Mouse (Mus musculus) olfactory bulb, adult 2 months (tissue): ENCODE results near the gene Olfr1489. TPM values are rescaled to one million over a fixed set of nuclear protein-coding genes. Genes with fewer than 3 reads are reported as not detected.
"Not testable (repeated sequence)": the region's sequence is repeated elsewhere in the genome, so short reads cannot be mapped to it uniquely, and the experiment has no call there.

Source experiments
- H3K27ac ChIP-seq: fragments of 200-500 bp; 2 replicates; pipeline ENCODE4 v1.5.1; 2012; ENCODE audit warnings: low read depth, low read length; ENCODE audit not compliant: insufficient read depth
- H3K4me1 ChIP-seq: fragments of 200-500 bp; 2 replicates; pipeline ENCODE4 v1.6.1; 2012; ENCODE audit warnings: low read length; ENCODE audit not compliant: control insufficient read depth, insufficient read depth
- H3K4me3 ChIP-seq: fragments of 200-500 bp; 2 replicates; pipeline ENCODE4 v1.5.1; 2012; ENCODE audit warnings: mild to moderate bottlenecking, low read depth, low read length, moderate library complexity; ENCODE audit not compliant: insufficient read depth
- CTCF ChIP-seq: fragments of 200-500 bp; IDR thresholded peaks from 2 replicates; pipeline ENCODE4 v1.5.1; 2012; ENCODE audit warnings: low read depth, mild to moderate bottlenecking, low read length, moderate library complexity; ENCODE audit not compliant: insufficient read depth
- POLR2A ChIP-seq: fragments of 200-500 bp; IDR thresholded peaks from 2 replicates; pipeline ENCODE4 v1.6.1; 2012; ENCODE audit warnings: mild to moderate bottlenecking, low read depth, low read length, moderate library complexity; ENCODE audit not compliant: insufficient read depth
- WGBS: fragments of 180-500 bp; shearing (Covaris S2); methylation state at CpG from one replicate; pipeline ENCODE4 v1.1.7; 2018; 5-methylcytosine and 5-hydroxymethylcytosine counted together
- polyA plus RNA-seq: library from polyadenylated mRNA; stranded (reverse); fragments of >200 nt; gene quantifications from 2 replicates; pipeline ENCODE4 v1.2.4, GENCODE M21; 2012; ENCODE audit warnings: low replicate concordance; ENCODE audit not compliant: missing spikeins, insufficient read depth, insufficient read length

Gene Olfr1489
- not detected in 2 replicates for polyA plus RNA-seq

GRCm38 (mm10) chr19:13631321-13631720 is at the start of gene Olfr1489:
Gene Olfr1489, plus strand, starts transcription at chr19:13631621.
- 85% methylated on average over 1 of the region's 1 CpGs for WGBS
- Histone ChIP-seq H3K4me3 (no peak within 1 kb of the TSS), H3K4me1 (no peaks in the 10 kb centered on the region), H3K27ac (no peak within 1 kb of the TSS)
- TF ChIP-seq CTCF (no peak), POLR2A (no peak)

DNA sequence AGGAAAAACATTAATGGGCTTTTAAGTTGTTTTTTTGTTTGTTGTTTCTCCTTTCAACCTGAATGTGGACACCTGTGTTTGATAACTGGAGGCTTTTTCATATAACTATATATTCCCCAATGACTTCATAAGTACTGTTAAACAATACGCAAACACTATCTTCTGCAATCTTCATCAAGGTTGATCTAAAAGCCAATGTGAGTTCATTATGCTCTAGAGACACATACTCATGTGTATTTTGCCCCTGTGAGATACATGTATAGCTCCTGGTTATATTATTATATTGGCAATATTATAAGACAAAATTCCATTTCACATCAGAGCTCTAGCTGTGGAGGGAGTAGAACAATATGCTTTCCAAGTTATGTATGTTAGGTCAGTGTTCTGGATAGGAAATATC is 48.2 kb upstream of the Olfr1489 start, which contains the start of gene Olfr1484:
Gene Olfr1484, plus strand, starts transcription at position 301 of the 400 bp plus-strand sequence.
- Histone ChIP-seq H3K4me3 (no peak within 1 kb of the TSS), H3K4me1 (no peaks in the 10 kb centered on the region), H3K27ac (no peak within 1 kb of the TSS)
- TF ChIP-seq POLR2A (no peak), CTCF (no peak)
- 87% methylated on average over 1 of the region's 1 CpGs for WGBS

DNA sequence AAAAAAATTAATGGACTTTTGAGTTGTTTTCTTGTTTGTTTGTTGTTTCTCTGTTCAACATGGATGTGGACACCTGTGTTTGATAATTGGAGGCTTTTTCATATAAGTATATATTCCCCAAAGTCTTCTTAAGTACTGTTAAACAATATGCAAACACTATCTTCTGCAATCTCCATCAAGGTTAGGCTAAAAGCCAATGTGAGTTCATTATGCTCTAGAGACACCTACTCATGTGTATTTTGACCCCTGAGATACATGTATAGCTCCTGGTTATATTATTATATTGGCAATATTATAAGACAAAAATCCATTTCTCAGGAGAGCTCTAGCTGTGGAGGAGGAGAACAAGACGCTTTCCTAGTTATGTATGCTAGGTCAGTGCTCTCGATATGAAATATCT is 14.3 kb upstream of the Olfr1489 start, which contains the start of gene Olfr1487:
Gene Olfr1487, plus strand, starts transcription at position 301 of the 400 bp plus-strand sequence.
- H3K4me1 ChIP-seq, H3K4me3 ChIP-seq, H3K27ac ChIP-seq: not testable (repeated sequence)
- 92% methylated on average over 2 of the region's 2 CpGs for WGBS

DNA sequence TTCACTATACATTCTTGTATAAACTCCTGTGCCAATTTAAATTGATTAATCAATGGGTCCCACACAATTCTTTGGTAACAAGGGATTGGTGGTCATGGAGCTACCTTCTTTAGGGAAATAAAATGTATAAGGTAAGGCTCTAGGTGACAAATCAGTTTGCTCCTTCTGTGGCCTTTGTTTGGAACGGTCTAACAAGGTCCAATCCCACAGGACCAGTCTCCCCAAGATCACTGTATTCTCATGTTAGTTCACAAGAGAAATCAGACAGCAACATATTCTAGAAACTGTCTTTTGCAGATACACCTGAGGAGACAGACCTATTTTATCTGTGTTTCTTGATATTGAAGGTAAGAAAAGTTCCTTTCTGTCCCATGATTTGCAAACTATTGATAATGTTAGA is 19.4 kb downstream of the Olfr1489 start, which contains the start of gene Olfr1490:
Gene Olfr1490, plus strand, starts transcription at position 301 of the 400 bp plus-strand sequence.
- WGBS = 71% methylated on average over 1 of the region's 1 CpGs
- Histone ChIP-seq H3K27ac (no peak within 1 kb of the TSS), H3K4me3 (no peak within 1 kb of the TSS), H3K4me1 (no peaks in the 10 kb centered on the region)
- no peak for TF ChIP-seq POLR2A
- TF ChIP-seq CTCF = no peak

Other genes starting within 250 kb of the Olfr1489 start
- not detected in 2 replicates for gene Olfr1469, start 223.8 kb upstream of the Olfr1489 start, polyA plus RNA-seq
- gene Olfr1471, start 188.2 kb upstream of the Olfr1489 start, polyA plus RNA-seq = not detected in 2 replicates
- not detected in 2 replicates for gene Olfr1472, start 175.5 kb upstream of the Olfr1489 start, polyA plus RNA-seq
- not detected in 2 replicates for gene Olfr1474, start 162.1 kb upstream of the Olfr1489 start, polyA plus RNA-seq
- not detected in 2 replicates for gene Olfr1475, start 151.4 kb upstream of the Olfr1489 start, polyA plus RNA-seq
- gene Olfr1477, start 131.1 kb upstream of the Olfr1489 start, polyA plus RNA-seq = not detected in 2 replicates
- not detected in 2 replicates for gene Olfr1480, start 103.7 kb upstream of the Olfr1489 start, polyA plus RNA-seq
- gene Olfr1484, start 48.1 kb upstream of the Olfr1489 start, polyA plus RNA-seq = not detected in 2 replicates
- not detected in 2 replicates for gene Olfr1487, start 14.2 kb upstream of the Olfr1489 start, polyA plus RNA-seq
- not detected in 2 replicates for gene Olfr1490, start 19.5 kb downstream of the Olfr1489 start, polyA plus RNA-seq
- not detected in 2 replicates for gene Olfr1491, start 65.6 kb downstream of the Olfr1489 start, polyA plus RNA-seq
- not detected in 2 replicates for gene Olfr1493-ps1, start 91.7 kb downstream of the Olfr1489 start, polyA plus RNA-seq
- not detected in 2 replicates for gene Olfr1494, start 108.1 kb downstream of the Olfr1489 start, polyA plus RNA-seq
- gene Olfr1495, start 133.0 kb downstream of the Olfr1489 start, polyA plus RNA-seq = not detected in 2 replicates
- gene Olfr1496, start 146.3 kb downstream of the Olfr1489 start, polyA plus RNA-seq = not detected in 2 replicates
- gene Olfr1497, start 166.6 kb downstream of the Olfr1489 start, polyA plus RNA-seq = not detected in 2 replicates
- gene Olfr1499, start 187.8 kb downstream of the Olfr1489 start, polyA plus RNA-seq = not detected in 2 replicates
- gene Olfr1500, start 198.9 kb downstream of the Olfr1489 start, polyA plus RNA-seq = not detected in 2 replicates
- not detected in 2 replicates for gene Olfr1501, start 219.1 kb downstream of the Olfr1489 start, polyA plus RNA-seq
- not detected in 2 replicates for gene Olfr1502, start 230.2 kb downstream of the Olfr1489 start, polyA plus RNA-seq